Mouse (Mus musculus) CH12.LX (cell line): ENCODE data around the gene Lypd1. TPM values are rescaled to one million over a fixed set of nuclear protein-coding genes. Genes with fewer than 3 reads are reported as not detected.

Experiments
- DNase-seq: peaks from one replicate; pipeline ENCODE4 v3.0.0-alpha.2; 2013; ENCODE audit errors: extremely low read depth
- H3K27ac ChIP-seq: 2 replicates; pipeline ENCODE4 v1.5.1; 2012; ENCODE audit warnings: low read depth, mild to moderate bottlenecking, control low read depth, moderate library complexity; ENCODE audit not compliant: insufficient read depth
- H3K27me3 ChIP-seq: replicated peaks from 2 replicates; pipeline ENCODE3; 2012; ENCODE audit warnings: inconsistent platforms
- H3K36me3 ChIP-seq, 2 experiments: replicated peaks in 1 of 2; 2 replicates each; pipeline versions ENCODE3 to v1.6.1; 2012; ENCODE audit warnings: inconsistent platforms in 1 of 2, low read length in 1 of 2, mild to moderate bottlenecking in 1 of 2, mixed read lengths in 1 of 2, moderate library complexity in 1 of 2; ENCODE audit not compliant: control insufficient read depth in 1 of 2, insufficient read depth in 1 of 2
- H3K4me1 ChIP-seq, 2 experiments: 2 replicates each; pipeline ENCODE4 v1.6.1; 2012; ENCODE audit warnings: inconsistent platforms in 1 of 2, moderate library complexity in 1 of 2; ENCODE audit not compliant: insufficient read depth in 2 of 2, control insufficient read depth in 1 of 2
- H3K4me2 ChIP-seq: 2 replicates; pipeline ENCODE4 v1.6.1; 2012; ENCODE audit warnings: low read depth, mild to moderate bottlenecking, control low read depth; ENCODE audit not compliant: poor library complexity, insufficient read depth, severe bottlenecking
- H3K4me3 ChIP-seq, 3 experiments: fragments of 150-350 bp in 1 of 3; sonication (generic) in 1 of 3; replicated peaks in 1 of 3; 2 replicates each; pipeline versions ENCODE3 to v1.5.1; 2011 to 2012; ENCODE audit warnings: low read depth in 2 of 3, low read length in 2 of 3, mild to moderate bottlenecking in 2 of 3, moderate library complexity in 2 of 3, control low read depth in 1 of 3, improper control_type of control experiment in 1 of 3, inconsistent platforms in 1 of 3, mixed read lengths in 1 of 3; ENCODE audit not compliant: poor library complexity in 1 of 3
- H3K79me2 ChIP-seq: replicated peaks from 2 replicates; pipeline ENCODE4 v1.6.1; 2012; ENCODE audit warnings: mild to moderate bottlenecking, moderate library complexity; ENCODE audit not compliant: control insufficient read depth, poor library complexity, insufficient read depth, severe bottlenecking; ENCODE audit errors: extremely low read depth
- H3K9ac ChIP-seq: 2 replicates; pipeline ENCODE4 v1.6.1; 2012; ENCODE audit warnings: low read depth, mild to moderate bottlenecking, control low read depth, moderate library complexity; ENCODE audit not compliant: insufficient read depth
- H3K9me3 ChIP-seq: replicated peaks from 2 replicates; pipeline ENCODE3; 2012; ENCODE audit warnings: low read length, inconsistent platforms, mixed read lengths
- BHLHE40 ChIP-seq: IDR thresholded peaks from 2 replicates; pipeline ENCODE4 v1.6.1; 2011; ENCODE audit warnings: mild to moderate bottlenecking, low read depth, low read length, improper control_type of control experiment
- CHD1 ChIP-seq: IDR thresholded peaks from 2 replicates; pipeline ENCODE4 v1.6.1; 2012; ENCODE audit warnings: low read depth, low read length, improper control_type of control experiment, inconsistent platforms
- CHD2 ChIP-seq: IDR thresholded peaks from 2 replicates; pipeline ENCODE4 v1.6.1; 2011; ENCODE audit warnings: low read length, improper control_type of control experiment
- CTCF ChIP-seq, 2 experiments: IDR thresholded peaks in 1 of 2; conservative IDR thresholded peaks in 1 of 2; 2 replicates each; pipeline ENCODE4 v1.5.1; 2011 to 2012; ENCODE audit warnings: low read depth in 2 of 2, low read length in 2 of 2, improper control_type of control experiment in 1 of 2, inconsistent platforms in 1 of 2, mild to moderate bottlenecking in 1 of 2, moderate library complexity in 1 of 2
- E2F4 ChIP-seq: IDR thresholded peaks from 2 replicates; pipeline ENCODE4 v1.6.1; 2011; ENCODE audit warnings: low read depth, low read length, improper control_type of control experiment; ENCODE audit not compliant: insufficient replicate concordance
- ELF1 ChIP-seq: IDR thresholded peaks from 2 replicates; pipeline ENCODE4 v1.6.1; 2014; ENCODE audit warnings: low read depth, mild to moderate bottlenecking, inconsistent platforms, low read length, improper control_type of control experiment
- ETS1 ChIP-seq: conservative IDR thresholded peaks from 2 replicates; pipeline ENCODE4 v1.6.1; 2012; ENCODE audit warnings: low read depth, mild to moderate bottlenecking, inconsistent platforms, low read length, improper control_type of control experiment, moderate library complexity
- GABPA ChIP-seq: IDR thresholded peaks from 2 replicates; pipeline ENCODE4 v1.6.1; 2012; ENCODE audit warnings: low read depth, low read length, improper control_type of control experiment, inconsistent platforms; ENCODE audit not compliant: insufficient replicate concordance
- HCFC1 ChIP-seq: IDR thresholded peaks from 2 replicates; pipeline ENCODE4 v1.6.1; 2012; ENCODE audit warnings: low read depth, mild to moderate bottlenecking, inconsistent platforms, low read length, improper control_type of control experiment
- IRF4 ChIP-seq: IDR thresholded peaks from 2 replicates; pipeline ENCODE4 v1.6.1; 2014; ENCODE audit warnings: low read depth, mild to moderate bottlenecking, inconsistent platforms, low read length, improper control_type of control experiment
- JUN ChIP-seq: IDR thresholded peaks from 2 replicates; pipeline ENCODE4 v1.6.1; 2011; ENCODE audit warnings: low read depth, mild to moderate bottlenecking, low read length, improper control_type of control experiment, moderate library complexity; ENCODE audit not compliant: insufficient read depth
- JUND ChIP-seq: conservative IDR thresholded peaks from 2 replicates; pipeline ENCODE4 v1.6.1; 2011; ENCODE audit warnings: low read depth, low read length, improper control_type of control experiment
- MAX ChIP-seq: IDR thresholded peaks from 2 replicates; pipeline ENCODE4 v1.6.1; 2011; ENCODE audit warnings: low read length, improper control_type of control experiment
- NELFE ChIP-seq: IDR thresholded peaks from 2 replicates; pipeline ENCODE4 v1.6.1; 2011; ENCODE audit warnings: low read depth, low read length, improper control_type of control experiment
- PAX5 ChIP-seq: IDR thresholded peaks from 2 replicates; pipeline ENCODE4 v1.6.1; 2012; ENCODE audit warnings: low read length, inconsistent platforms, mixed read lengths
- POLR2A ChIP-seq: IDR thresholded peaks from 2 replicates; pipeline ENCODE4 v1.6.1; 2011; ENCODE audit warnings: low read depth, mild to moderate bottlenecking, improper control_type of control experiment, low read length
- POLR2AphosphoS2 ChIP-seq: IDR thresholded peaks from 2 replicates; pipeline ENCODE4 v1.6.1; 2011; ENCODE audit warnings: low read depth, low read length, improper control_type of control experiment
- RAD21 ChIP-seq: IDR thresholded peaks from 2 replicates; pipeline ENCODE4 v1.6.1; 2011; ENCODE audit warnings: low read depth, mild to moderate bottlenecking, low read length, improper control_type of control experiment, moderate library complexity
- SIN3A ChIP-seq: IDR thresholded peaks from 2 replicates; pipeline ENCODE4 v1.6.1; 2012; ENCODE audit warnings: low read length, improper control_type of control experiment, inconsistent platforms
- SMC3 ChIP-seq: IDR thresholded peaks from 2 replicates; pipeline ENCODE4 v1.6.1; 2011; ENCODE audit warnings: low read depth, low read length, improper control_type of control experiment
- TCF12 ChIP-seq: IDR thresholded peaks from 2 replicates; pipeline ENCODE4 v1.6.1; 2014; ENCODE audit warnings: low read depth, mild to moderate bottlenecking, inconsistent platforms, low read length, improper control_type of control experiment
- USF1 ChIP-seq: IDR thresholded peaks from 2 replicates; pipeline ENCODE4 v1.6.1; 2014; ENCODE audit warnings: low read depth, mild to moderate bottlenecking, inconsistent platforms, low read length, improper control_type of control experiment
- USF2 ChIP-seq: conservative IDR thresholded peaks from 2 replicates; pipeline ENCODE4 v1.6.1; 2011; ENCODE audit warnings: low read depth, low read length, improper control_type of control experiment
- ZKSCAN1 ChIP-seq: IDR thresholded peaks from 2 replicates; pipeline ENCODE4 v1.6.1; 2012; ENCODE audit warnings: low read depth, inconsistent platforms, low read length, improper control_type of control experiment, borderline replicate concordance
- ZMIZ1 ChIP-seq: IDR thresholded peaks from 2 replicates; pipeline ENCODE4 v1.6.1; 2012; ENCODE audit warnings: low read depth, mild to moderate bottlenecking, inconsistent platforms, low read length, improper control_type of control experiment
- dilution Hi-C: fragments of 300-500 bp; cut with MboI; formaldehyde crosslinking; loops from 2 replicates; pipeline ENCODE4 v1.14.3; 2020; ENCODE audit warnings: low sequenced_read_pairs; ENCODE audit not compliant: extremely low pct_unique_long_range_greater_than_20kb, extremely low pct_ligation_motif_present
- in situ Hi-C: fragments of 300-500 bp; cut with MboI; formaldehyde crosslinking; loops from 3 replicates; pipeline ENCODE4 v1.14.3; 2019; ENCODE audit warnings: low sequenced_read_pairs, low pct_ligation_motif_present, low pct_unique_long_range_greater_than_20kb, mixed read lengths
- polyA plus RNA-seq: library from polyadenylated mRNA; unstranded; fragments of >175 nt; gene quantifications from 2 replicates; pipeline ENCODE4 v1.2.1, GENCODE M21; 2012; ENCODE audit warnings: low read depth; ENCODE audit not compliant: insufficient read length
- total RNA-seq, 2 experiments: library from RNA; depleted of rRNA; stranded (reverse); fragments of 300-350 nt in 1 of 2; fragments of >200 nt in 1 of 2; gene quantifications; 2 replicates each; pipeline ENCODE4 v1.2.3; 2012 to 2014

Gene Lypd1
- total and polyA plus RNA-seq, 3 experiments = not detected

DNA sequence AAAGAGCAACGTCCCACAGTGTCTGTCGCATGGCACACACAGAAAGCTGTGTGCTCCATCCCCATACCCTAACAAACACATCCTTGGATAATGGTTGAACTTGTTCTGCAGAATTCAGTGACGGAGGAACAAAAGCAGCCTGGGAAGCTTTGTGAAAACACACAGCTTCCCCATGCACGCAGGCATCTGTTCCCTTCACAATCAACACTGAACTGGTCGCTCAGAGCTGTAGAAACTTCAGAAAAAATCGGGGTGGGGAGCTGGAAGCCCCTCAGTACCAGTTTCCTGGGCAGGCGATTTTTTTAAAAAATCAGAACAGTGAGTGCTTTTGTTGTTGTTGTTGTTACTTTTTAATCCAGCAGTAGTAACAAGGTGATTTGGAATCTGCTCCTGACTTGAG, 42.8 kb downstream of the Lypd1 start:
- Histone ChIP-seq H3K9ac (no peak overlapping the region), H3K27me3 (no peaks in the 10 kb centered on the region), H3K4me3 (no peak overlapping the region), H3K36me3 (no peaks in the 10 kb centered on the region), H3K4me1 (no peaks in the 10 kb centered on the region), H3K4me2 (no peak overlapping the region), H3K79me2 (no peaks in the 10 kb centered on the region), H3K27ac (no peak overlapping the region), H3K9me3 (peaks cover 54% of the 10 kb centered on the region)
- TF ChIP-seq TCF12 (no peak), CHD2 (no peak), SMC3 (no peak), ETS1 (no peak), ZKSCAN1 (no peak), POLR2A (no peak), IRF4 (no peak), SIN3A (no peak), JUN (no peak), CHD1 (no peak), BHLHE40 (no peak), MAX (no peak), ZMIZ1 (no peak), RAD21 (no peak), USF1 (no peak), ELF1 (no peak), USF2 (no peak)
- no peak for DNase-seq
- dilution Hi-C loops (no loop called here), in situ Hi-C loops (no loop called here)

- DNase-seq = no peak
- no peak overlapping the region for H3K27ac ChIP-seq
- peaks cover 41% of the 10 kb centered on the region for H3K9me3 ChIP-seq
- no peaks in the 10 kb centered on the region for H3K27me3 ChIP-seq
- no peak overlapping the region for H3K4me2 ChIP-seq
- in situ Hi-C loops (no loop called here), dilution Hi-C loops (no loop called here)
- no peaks in the 10 kb centered on the region for H3K4me1 ChIP-seq
- TF ChIP-seq PAX5 = no peak
- TF ChIP-seq HCFC1 = no peak
- no peak for TF ChIP-seq USF2
- TF ChIP-seq USF1 = no peak
- TF ChIP-seq JUND = no peak
- TF ChIP-seq GABPA = no peak
- no peak for TF ChIP-seq NELFE
- no peak for TF ChIP-seq E2F4
- no peak for TF ChIP-seq CHD1
- TF ChIP-seq SMC3 = no peak
- no peak for TF ChIP-seq CTCF (conservative IDR thresholded peaks at IDR 0.05 in 1 of 2, IDR thresholded peaks at IDR 0.05 in 1 of 2; ENCODE audit: low read depth in 2 of 2, low read length in 2 of 2)
- TF ChIP-seq POLR2AphosphoS2 = no peak
- TF ChIP-seq ELF1 = no peak
- no peak overlapping the region for H3K4me3 ChIP-seq
- no peak overlapping the region for H3K9ac ChIP-seq
- H3K79me2 ChIP-seq = no peaks in the 10 kb centered on the region
- no peaks in the 10 kb centered on the region for H3K36me3 ChIP-seq
These were observed 54.3 kb downstream of the Lypd1 start for GRCm38 (mm10) chr1:125858631-125859030.
